Mouse (Mus musculus) spleen, adult 2 months (tissue): ENCODE data around the gene Mapk8ip2.

Source experiments
- CTCF ChIP-seq: fragments of 200-500 bp; IDR thresholded peaks from 2 replicates; pipeline ENCODE4 v1.5.1; 2011; ENCODE audit warnings: mild to moderate bottlenecking, inconsistent platforms; ENCODE audit not compliant: insufficient read depth, insufficient read length, insufficient replicate concordance; ENCODE audit errors: extremely low read depth
- POLR2A ChIP-seq: fragments of 200-500 bp; IDR thresholded peaks from 2 replicates; pipeline ENCODE4 v1.6.1; 2011; ENCODE audit warnings: low read depth, low read length, inconsistent platforms

DNA sequence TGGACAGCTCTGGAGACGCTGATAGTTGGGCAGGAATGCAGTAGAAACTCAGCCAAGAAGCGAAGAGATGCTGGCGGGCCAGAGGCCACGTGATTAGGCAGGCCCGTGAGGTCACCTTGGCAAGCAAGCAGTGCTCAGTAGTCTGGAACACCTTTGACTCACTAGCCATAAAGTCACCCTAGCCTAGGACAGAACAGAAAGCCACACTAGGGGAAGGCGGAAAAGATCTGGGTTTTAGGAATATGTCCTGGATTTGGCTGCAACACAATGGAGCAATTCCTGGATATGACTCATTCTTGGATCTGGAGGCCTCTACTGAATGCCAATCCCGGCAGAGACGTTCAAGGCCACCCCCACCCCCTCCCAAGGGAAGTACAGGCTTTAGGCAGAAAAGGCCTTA lies 26.9 kb downstream of the Mapk8ip2 start:
- TF ChIP-seq POLR2A (no peak), CTCF (no peak)
